Mouse (Mus musculus) gastrocnemius, adult 2 months (tissue): ENCODE measurements around the gene Ick. TPM values are rescaled to one million over a fixed set of nuclear protein-coding genes. Genes with fewer than 3 reads are reported as not detected.
A peak's percentile ranks its signal among the peaks of the same experiment; 100 is the strongest.

Experiments used
- DNase-seq: peaks from one replicate; pipeline ENCODE4 v3.0.0; 2022
- H3K27ac ChIP-seq: fragments of 200-600 bp; 2 replicates; pipeline ENCODE4 v1.8.1; 2022; ENCODE audit warnings: mild to moderate bottlenecking
- H3K4me3 ChIP-seq: fragments of 200-600 bp; 2 replicates; pipeline ENCODE4 v1.8.1; 2022; ENCODE audit warnings: mild to moderate bottlenecking, moderate library complexity
- CTCF ChIP-seq: fragments of 200-600 bp; IDR thresholded peaks from 2 replicates; pipeline ENCODE4 v1.8.1; 2022; ENCODE audit warnings: antibody characterized with exemption, mild to moderate bottlenecking, moderate library complexity
- intact Hi-C: fragments of 180-260 bp; cut with DNase I; formaldehyde crosslinking; loops from one replicate; pipeline ENCODE4 v1.15.1; 2025
- total RNA-seq, 2 experiments: library from RNA; stranded (reverse); gene quantifications; 2 replicates each; pipeline ENCODE4 v1.2.3; 2021

Gene Ick
- total RNA-seq, 2 experiments from 2014 or later: 5.0 to 6.4 TPM

GRCm38 (mm10) chr9:78191736-78192135, 82.7 kb downstream of the Ick start:
- TF ChIP-seq CTCF: no peak
- Histone ChIP-seq H3K4me3 (peak overlapping the region; percentile 70), H3K27ac (peak overlapping the region; percentile 72)
- peak; percentile 54 for DNase-seq
- intact Hi-C loops: no loop called here

- intact Hi-C loops: loop anchor here (1.0 kb wide), 2 partner anchors 18 to 81 kb away; no protein-coding TSS in a partner anchor
- peak; percentile 95 for TF ChIP-seq CTCF
- no peak overlapping the region for H3K27ac ChIP-seq
- no peak overlapping the region for H3K4me3 ChIP-seq
- peak; percentile 37 for DNase-seq
Observed at GRCm38 (mm10) chr9:78193902-78194597, 85.1 kb downstream of the Ick start.

GRCm38 (mm10) chr9:78195034-78195433, 86.0 kb downstream of the Ick start:
- intact Hi-C loops: no loop called here
- DNase-seq: no peak
- no peak for TF ChIP-seq CTCF
- Histone ChIP-seq H3K4me3 (no peak overlapping the region), H3K27ac (no peak overlapping the region)

- intact Hi-C loops: no loop called here
- Histone ChIP-seq H3K4me3 (no peak overlapping the region), H3K27ac (no peak overlapping the region)
- no peak for DNase-seq
- no peak for TF ChIP-seq CTCF
Observed at GRCm38 (mm10) chr9:78197801-78198200, 88.8 kb downstream of the Ick start.

GRCm38 (mm10) chr9:78204194-78204593, 95.2 kb downstream of the Ick start:
- Histone ChIP-seq H3K4me3 (no peak overlapping the region), H3K27ac (no peak overlapping the region)
- intact Hi-C loops: no loop called here
- no peak for DNase-seq
- TF ChIP-seq CTCF: no peak

GRCm38 (mm10) chr9:78208956-78209355, 100.0 kb downstream of the Ick start:
- no peak for DNase-seq
- no peak overlapping the region for H3K27ac ChIP-seq
- H3K4me3 ChIP-seq: no peak overlapping the region
- no peak for TF ChIP-seq CTCF
- intact Hi-C loops: no loop called here

- TF ChIP-seq CTCF: no peak
- Histone ChIP-seq H3K27ac (no peak overlapping the region), H3K4me3 (no peak overlapping the region)
- intact Hi-C loops: no loop called here
- DNase-seq: no peak
Observed at GRCm38 (mm10) chr9:78210079-78210478, 101.1 kb downstream of the Ick start.

- intact Hi-C loops: no loop called here
- no peak for TF ChIP-seq CTCF
- no peak for DNase-seq
- Histone ChIP-seq H3K4me3 (no peak overlapping the region), H3K27ac (no peak overlapping the region)
Observed at GRCm38 (mm10) chr9:78210821-78211220, 101.8 kb downstream of the Ick start.

GRCm38 (mm10) chr9:78211521-78211920, 102.5 kb downstream of the Ick start:
- DNase-seq: no peak
- Histone ChIP-seq H3K4me3 (no peak overlapping the region), H3K27ac (no peak overlapping the region)
- intact Hi-C loops: no loop called here
- TF ChIP-seq CTCF: no peak

GRCm38 (mm10) chr9:78212341-78213049, 103.5 kb downstream of the Ick start:
- TF ChIP-seq CTCF: no peak
- H3K4me3 ChIP-seq: no peak overlapping the region
- H3K27ac ChIP-seq: no peak overlapping the region
- intact Hi-C loops: no loop called here
- no peak for DNase-seq

GRCm38 (mm10) chr9:78217074-78217473, 108.1 kb downstream of the Ick start:
- DNase-seq: no peak
- H3K4me3 ChIP-seq: no peak overlapping the region
- no peak overlapping the region for H3K27ac ChIP-seq
- no peak for TF ChIP-seq CTCF
- intact Hi-C loops: no loop called here

Other genes with a start within 250 kb of the Ick start
- gene Elovl5, start 191.8 kb upstream of the Ick start, total RNA-seq: 10 to 100 TPM in 1 of 2 experiments, 1 to 10 TPM in 1; 8.7 to 14.3 TPM
- gene Gcm1, start 57.3 kb upstream of the Ick start, total RNA-seq: not detected
- 10 to 100 TPM; 43.3 to 49.0 TPM for gene Fbxo9, start 127 bp upstream of the Ick start, total RNA-seq
- 10 to 100 TPM; 10.3 to 22.8 TPM for gene Gsta4, start 73.6 kb downstream of the Ick start, total RNA-seq
- under 1 TPM in 1 of 2 experiments, not detected in 1; 0.33 TPM for gene Gsta1, start 121.5 kb downstream of the Ick start, total RNA-seq
- gene Gm3776, start 147.9 kb downstream of the Ick start, total RNA-seq: not detected
- not detected for gene Gm10639, start 180.7 kb downstream of the Ick start, total RNA-seq
- gene Omt2a, start 205.6 kb downstream of the Ick start, total RNA-seq: not detected
- not detected for gene Omt2b, start 218.4 kb downstream of the Ick start, total RNA-seq
- not detected for gene Gsta2, start 246.6 kb downstream of the Ick start, total RNA-seq